In the genomic region with DNA sequence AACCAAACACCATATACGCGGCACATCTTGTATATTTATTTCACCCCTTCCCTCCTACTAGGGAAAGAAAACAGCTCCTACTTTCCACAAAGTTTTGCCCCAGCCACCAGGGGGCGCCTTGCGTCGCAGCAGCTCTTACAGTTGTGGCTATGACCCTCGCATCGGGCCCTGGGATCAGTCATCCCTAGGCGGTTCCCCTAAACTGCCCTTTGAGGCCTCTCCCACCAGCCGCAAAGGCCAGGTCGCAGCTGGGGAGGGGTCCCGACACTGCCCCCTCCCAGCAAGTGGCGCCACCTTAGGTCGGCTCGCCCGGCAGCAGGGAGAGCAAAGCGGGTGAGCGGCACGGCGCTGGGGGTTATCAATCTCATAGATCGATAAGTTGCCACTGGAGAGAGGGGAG, we compare ENCODE assay signal across 8 mouse cellular contexts. TPM values are rescaled to one million over a fixed set of nuclear protein-coding genes. Genes with fewer than 3 reads are reported as not detected.
DNase-seq lines count a peak whose midpoint lies in the region; ATAC-seq and TF ChIP-seq lines count a peak whose summit lies in the region.

No protein-coding gene starts in this region.

- H3K9me3 ChIP-seq in forebrain, embryonic 13.5 days (replicated peaks): no peaks in the 10 kb centered on the region
- no peaks in the 10 kb centered on the region for H3K9me3 ChIP-seq in hindbrain, embryonic 13.5 days
- no peaks in the 10 kb centered on the region for H3K9me3 ChIP-seq in limb, embryonic 15.5 days
- no peaks in the 10 kb centered on the region for H3K9me3 ChIP-seq in midbrain, embryonic 16.5 days (replicated peaks; ENCODE audit: control insufficient read depth, low read length, poor library complexity, severe bottlenecking)

- TF ChIP-seq CTCF in bone marrow, adult 2 months (IDR thresholded peaks at IDR 0.05; ENCODE audit: control insufficient read depth, insufficient read depth, low read length): peak; percentile 33; the same call in 1 of the 2 replicates

- no peaks in the 10 kb centered on the region for H3K4me1 ChIP-seq in bone marrow, adult 2 months (ENCODE audit: control insufficient read depth, insufficient read depth, low read length)
- H3K4me1 ChIP-seq in forebrain, embryonic 13.5 days: peaks cover 47% of the 10 kb centered on the region
- peaks cover 58% of the 10 kb centered on the region for H3K4me1 ChIP-seq in hindbrain, embryonic 13.5 days (replicated peaks)
- peaks cover 63% of the 10 kb centered on the region for H3K4me1 ChIP-seq in limb, embryonic 15.5 days
- H3K4me1 ChIP-seq in midbrain, embryonic 16.5 days (ENCODE audit: control insufficient read depth, insufficient read depth, low read length): peaks cover 35% of the 10 kb centered on the region

- no peak overlapping the region for H3K4me3 ChIP-seq in bone marrow, adult 2 months (replicated peaks; ENCODE audit: control insufficient read depth, low read depth, low read length)
- H3K4me3 ChIP-seq in forebrain, embryonic 13.5 days: peak overlapping the region; percentile 83
- peak overlapping the region; percentile 95 for H3K4me3 ChIP-seq in hindbrain, embryonic 13.5 days
- H3K4me3 ChIP-seq in limb, embryonic 15.5 days: peak overlapping the region; percentile 81
- peak overlapping the region; percentile 75 for H3K4me3 ChIP-seq in midbrain, embryonic 16.5 days (ENCODE audit: low read depth, low read length)

- no peak overlapping the region for H3K27ac ChIP-seq in bone marrow, adult 2 months (ENCODE audit: control insufficient read depth, insufficient read depth, low read depth, low read length, poor library complexity)
- no peak overlapping the region for H3K27ac ChIP-seq in forebrain, embryonic 13.5 days
- H3K27ac ChIP-seq in hindbrain, embryonic 13.5 days: peak overlapping the region; percentile 99
- H3K27ac ChIP-seq in limb, embryonic 15.5 days: no peak overlapping the region
- no peak overlapping the region for H3K27ac ChIP-seq in midbrain, embryonic 16.5 days (ENCODE audit: low read length)

- ATAC-seq in forebrain, embryonic 13.5 days: no peak
- ATAC-seq in hindbrain, embryonic 13.5 days (ENCODE audit: low FRiP score): no peak
- ATAC-seq in limb, embryonic 15.5 days (ENCODE audit: insufficient number of reproducible peaks, low FRiP score, low TSS enrichment, low read depth): no peak
- ATAC-seq in midbrain, embryonic 16.5 days: no peak

- peak overlapping the region; percentile 52; the same call in 1 of the 2 replicates for H3K9ac ChIP-seq in forebrain, embryonic 13.5 days
- peak overlapping the region; percentile 98; the same call in 1 of the 2 replicates for H3K9ac ChIP-seq in hindbrain, embryonic 13.5 days
- 0 out of 2 replicates have a peak overlapping the region, but pooled peaks have one; percentile 37 for H3K9ac ChIP-seq in limb, embryonic 15.5 days
- peak overlapping the region; percentile 63 for H3K9ac ChIP-seq in midbrain, embryonic 16.5 days (ENCODE audit: low read depth, low read length)

- TF ChIP-seq POLR2A in bone marrow, adult 2 months (IDR thresholded peaks at IDR 0.05; ENCODE audit: borderline replicate concordance, control insufficient read depth, low read depth, low read length): no peak

- 3% methylated on average over 20 of the region's 20 CpGs for WGBS in bone marrow, adult 2 months
- 2% methylated on average over 20 of the region's 20 CpGs for WGBS in forebrain, embryonic 13.5 days
- WGBS in hindbrain, embryonic 13.5 days: under 1% methylated on average over 20 of the region's 20 CpGs
- 3% methylated on average over 20 of the region's 20 CpGs for WGBS in limb, embryonic 15.5 days
- 2% methylated on average over 20 of the region's 20 CpGs for WGBS in midbrain, embryonic 16.5 days

- peaks cover 27% of the 10 kb centered on the region for H3K27me3 ChIP-seq in forebrain, embryonic 13.5 days
- peaks cover 21% of the 10 kb centered on the region for H3K27me3 ChIP-seq in hindbrain, embryonic 13.5 days
- H3K27me3 ChIP-seq in limb, embryonic 15.5 days: peaks cover 21% of the 10 kb centered on the region
- no peaks in the 10 kb centered on the region; the same call in 1 of the 2 replicates for H3K27me3 ChIP-seq in midbrain, embryonic 16.5 days (ENCODE audit: control insufficient read depth, insufficient read depth, low read depth, low read length)

- H3K4me2 ChIP-seq in forebrain, embryonic 13.5 days: peak overlapping the region; percentile 92
- peak overlapping the region; percentile 97 for H3K4me2 ChIP-seq in hindbrain, embryonic 13.5 days
- H3K4me2 ChIP-seq in limb, embryonic 15.5 days: peak overlapping the region; percentile 89
- peak overlapping the region; percentile 89 for H3K4me2 ChIP-seq in midbrain, embryonic 16.5 days (ENCODE audit: low read length)

- no peaks in the 10 kb centered on the region for H3K36me3 ChIP-seq in forebrain, embryonic 13.5 days (ENCODE audit: poor library complexity, severe bottlenecking)
- H3K36me3 ChIP-seq in hindbrain, embryonic 13.5 days: no peaks in the 10 kb centered on the region
- no peaks in the 10 kb centered on the region for H3K36me3 ChIP-seq in limb, embryonic 15.5 days
- no peaks in the 10 kb centered on the region for H3K36me3 ChIP-seq in midbrain, embryonic 16.5 days (ENCODE audit: control insufficient read depth, insufficient read depth, low read length)

- DNase-seq in heart, adult 11 months: peak; percentile 94
- no peak for DNase-seq in heart, adult 8-10 months (ENCODE audit: low spot score)
- DNase-seq in frontal cortex, postnatal 36 days (ENCODE audit: low spot score in 2 of 2): no peak

RNA-seq across cellular contexts. Expression of a gene that starts 1.7 kb away (rescaled TPM):
- total RNA-seq in heart, adult 8-10 months (2022): 1 to 10 TPM; 3.2 to 5.2 (median 3.6) TPM
- polyA plus RNA-seq in bone marrow, adult 2 months (2011; ENCODE audit: insufficient read depth, insufficient read length, low replicate concordance, missing spikeins): 1.8 and 2.2 TPM in 2 replicates
- polyA plus RNA-seq in forebrain, embryonic 13.5 days (2015; fragmentation: Nextera tagmentation; extraction: Ambion mirVana): 21.5 and 23.2 TPM in 2 replicates
- 39.6 and 39.9 TPM in 2 replicates for polyA plus RNA-seq in hindbrain, embryonic 13.5 days (2015; fragmentation: Nextera tagmentation; extraction: Ambion mirVana)
- polyA plus RNA-seq in limb, embryonic 15.5 days (2015; fragmentation: Nextera tagmentation; extraction: Ambion mirVana): 14.3 and 14.5 TPM in 2 replicates
- polyA plus RNA-seq in midbrain, embryonic 16.5 days (2015; fragmentation: Nextera tagmentation; extraction: Ambion mirVana): 28.1 and 37.5 TPM in 2 replicates

Comparison
In these comparisons a context has a peak if more than half of its experiments do, and no peak if none do; other contexts are left out.
1. H3K9ac ChIP-seq: peak in every context shown above with its lines; median percentile 98 in hindbrain, embryonic 13.5 days; 63 in midbrain, embryonic 16.5 days; 52 in forebrain, embryonic 13.5 days; 37 in limb, embryonic 15.5 days.